Mouse (Mus musculus): ENCODE measurements around the gene Gm5089.

- TF ChIP-seq MXI1 (IDR thresholded peaks at IDR 0.05; ENCODE audit: low read depth, low read length) (no peak), CTCF (IDR thresholded peaks at IDR 0.05 in 2 of 3, conservative IDR thresholded peaks at IDR 0.05 in 1 of 3; ENCODE audit: control insufficient read depth in 1 of 3, insufficient read depth in 1 of 3, low read depth in 2 of 3, low read length in 3 of 3, poor library complexity in 1 of 3, severe bottlenecking in 1 of 3) (no peak), POLR2A (IDR thresholded peaks at IDR 0.05; ENCODE audit: control insufficient read depth in 1 of 2, insufficient read depth in 1 of 2, low read depth in 1 of 2, low read length in 2 of 2, poor library complexity in 1 of 2) (no peak)
Observed at GRCm38 (mm10) chr14:122477971-122478573, 27.2 kb upstream of the Gm5089 start.
